Mouse (Mus musculus) cerebellum, adult 2 months (tissue): Measurements from ENCODE around the gene Cntnap5a. TPM values are rescaled to one million over a fixed set of nuclear protein-coding genes. Genes with fewer than 3 reads are reported as not detected.

Experiments used
- DNase-seq, 2 experiments: peaks; one replicate each; pipeline ENCODE4 v3.0.0; 2021
- H3K27ac ChIP-seq: fragments of 200-500 bp; 2 replicates; pipeline ENCODE4 v1.5.1; 2012; ENCODE audit warnings: low read length, control low read depth, inconsistent platforms; ENCODE audit not compliant: insufficient read depth
- H3K27me3 ChIP-seq: fragments of 200-500 bp; 2 replicates; pipeline ENCODE4 v1.6.1; 2012; ENCODE audit warnings: inconsistent platforms, mild to moderate bottlenecking, low read length, moderate library complexity; ENCODE audit not compliant: control insufficient read depth, insufficient read depth
- H3K4me1 ChIP-seq: fragments of 200-500 bp; 2 replicates; pipeline ENCODE4 v1.6.1; 2011; ENCODE audit warnings: low read length; ENCODE audit not compliant: control insufficient read depth, insufficient read depth
- H3K4me3 ChIP-seq: fragments of 200-500 bp; replicated peaks from 2 replicates; pipeline ENCODE3; 2011; ENCODE audit warnings: mild to moderate bottlenecking, low read depth, low read length, control low read depth; ENCODE audit not compliant: insufficient read depth
- CTCF ChIP-seq: fragments of 200-500 bp; IDR thresholded peaks from 2 replicates; pipeline ENCODE4 v1.5.1; 2011; ENCODE audit warnings: low read depth, mild to moderate bottlenecking, control low read depth, low read length, moderate library complexity, borderline replicate concordance; ENCODE audit not compliant: insufficient read depth
- POLR2A ChIP-seq: fragments of 200-500 bp; IDR thresholded peaks from 2 replicates; pipeline ENCODE4 v1.6.1; 2011; ENCODE audit warnings: low read length, control low read depth, borderline replicate concordance; ENCODE audit not compliant: insufficient read depth
- WGBS: fragments of 180-500 bp; shearing (Covaris S2); methylation state at CpG from one replicate; pipeline ENCODE4 v1.1.7; 2018; 5-methylcytosine and 5-hydroxymethylcytosine counted together
- polyA plus RNA-seq: library from polyadenylated mRNA; depleted of rRNA; stranded (reverse); fragments of >200 nt; gene quantifications from 2 replicates; pipeline ENCODE4 v1.2.3, GENCODE M21; 2012

Gene Cntnap5a
- polyA plus RNA-seq, 1 experiment, result 4.8 TPM

DNA sequence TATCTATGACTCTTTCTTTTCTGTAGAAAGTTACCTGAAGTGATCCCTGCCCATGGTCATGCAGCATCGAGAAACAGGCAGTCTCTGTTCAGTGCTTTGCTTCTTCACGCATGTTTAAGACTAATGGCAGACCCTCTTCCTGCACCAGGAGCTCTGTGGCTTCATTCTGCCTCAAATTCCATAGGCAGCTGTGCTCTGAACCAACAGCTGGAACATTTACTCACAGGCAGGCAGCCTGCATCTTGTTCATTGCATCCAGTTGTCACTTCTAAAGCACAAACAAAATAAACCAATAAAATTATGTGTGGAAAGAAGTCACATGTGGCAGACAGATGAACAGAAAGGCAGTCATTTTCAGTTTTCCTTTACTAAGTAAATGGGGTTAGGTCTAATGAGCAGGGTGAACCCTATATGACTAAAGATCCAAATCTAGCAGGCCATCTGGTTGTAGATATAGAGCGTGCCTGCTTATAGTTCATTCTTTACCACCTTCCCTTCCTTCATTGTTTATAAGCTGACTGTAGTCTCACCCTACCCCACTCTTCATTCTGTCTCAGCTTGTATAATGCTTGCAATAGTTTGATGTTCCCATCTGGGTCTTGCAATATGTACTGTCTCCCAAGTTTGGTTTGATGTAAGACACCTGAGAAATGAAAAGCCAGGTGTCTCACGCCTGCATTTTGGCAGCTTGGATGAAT, 893.6 kb downstream of the Cntnap5a start:
- no peaks in the 10 kb centered on the region for H3K27me3 ChIP-seq
- no peak for DNase-seq
- no peak overlapping the region for H3K27ac ChIP-seq
- no peak overlapping the region for H3K4me3 ChIP-seq
- no peak for TF ChIP-seq CTCF
- no peak for TF ChIP-seq POLR2A
- H3K4me1 ChIP-seq, result no peaks in the 10 kb centered on the region
- 59% methylated on average over 4 of the region's 4 CpGs for WGBS

- DNase-seq, result no peak
- H3K4me3 ChIP-seq, result no peak overlapping the region
- H3K27ac ChIP-seq, result no peak overlapping the region
- no peak for TF ChIP-seq CTCF
- no peak for TF ChIP-seq POLR2A
- H3K27me3 ChIP-seq, result no peaks in the 10 kb centered on the region
- no peaks in the 10 kb centered on the region for H3K4me1 ChIP-seq
Measured at GRCm38 (mm10) chr1:116616272-116616671, 931.7 kb downstream of the Cntnap5a start.
